Mouse (Mus musculus) lung, adult 2 months (tissue): ENCODE measurements around the gene Tfpt. TPM values are rescaled to one million over a fixed set of nuclear protein-coding genes. Genes with fewer than 3 reads are reported as not detected.
"Not testable (repeated sequence)": the region's sequence is repeated elsewhere in the genome, so short reads cannot be mapped to it uniquely, and the experiment has no call there.

ENCODE experiments used
- DNase-seq: peaks from one replicate; pipeline ENCODE4 v3.0.0; 2022
- H3K4me1 ChIP-seq: fragments of 200-500 bp; 2 replicates; pipeline ENCODE4 v1.6.1; 2011; ENCODE audit warnings: low read length; ENCODE audit not compliant: control insufficient read depth, insufficient read depth
- H3K4me3 ChIP-seq: fragments of 200-500 bp; replicated peaks from 2 replicates; pipeline ENCODE3; 2011; ENCODE audit warnings: low read depth, mild to moderate bottlenecking, control low read depth, low read length; ENCODE audit errors: extremely low read depth
- CTCF ChIP-seq: fragments of 200-500 bp; IDR thresholded peaks from 2 replicates; pipeline ENCODE4 v1.5.1; 2011; ENCODE audit warnings: mild to moderate bottlenecking, low read length, control low read depth; ENCODE audit not compliant: insufficient read depth
- POLR2A ChIP-seq: fragments of 200-500 bp; IDR thresholded peaks from 2 replicates; pipeline ENCODE4 v1.6.1; 2011; ENCODE audit warnings: low read depth, mild to moderate bottlenecking, control low read depth, low read length, borderline replicate concordance; ENCODE audit errors: extremely low read depth
- WGBS: fragments of 180-500 bp; shearing (Covaris S2); methylation state at CpG from one replicate; pipeline ENCODE4 v1.1.7; 2018; 5-methylcytosine and 5-hydroxymethylcytosine counted together
- polyA plus RNA-seq: library from polyadenylated mRNA; depleted of rRNA; stranded (reverse); fragments of >200 nt; gene quantifications from 2 replicates; pipeline ENCODE4 v1.2.3, GENCODE M21; 2012; rRNA removed

Tfpt gene
- polyA plus RNA-seq, 1 experiment = 8.2 TPM

GRCm38 (mm10) chr7:3580029-3580428 is 49.7 kb downstream of the Tfpt start:
- DNase-seq = no peak
- Histone ChIP-seq H3K4me3 (no peak overlapping the region), H3K4me1 (no peaks in the 10 kb centered on the region)
- WGBS = 47% methylated on average over 2 of the region's 2 CpGs
- no peak for TF ChIP-seq POLR2A
- no peak for TF ChIP-seq CTCF

- TF ChIP-seq POLR2A = no peak
- TF ChIP-seq CTCF = no peak
- Histone ChIP-seq H3K4me1 (no peaks in the 10 kb centered on the region), H3K4me3 (no peak overlapping the region)
- 64% methylated on average over 6 of the region's 6 CpGs for WGBS
- no peak for DNase-seq
Measured at GRCm38 (mm10) chr7:3578952-3579546, 50.7 kb downstream of the Tfpt start.

- WGBS = 66% methylated on average over 2 of the region's 2 CpGs
- H3K4me1 ChIP-seq = no peaks in the 10 kb centered on the region
- DNase-seq = no peak
- TF ChIP-seq CTCF (no peak), POLR2A (no peak)
- no peak overlapping the region for H3K4me3 ChIP-seq
Measured at GRCm38 (mm10) chr7:3578196-3578595, 51.5 kb downstream of the Tfpt start.

GRCm38 (mm10) chr7:3576354-3577124 is 53.2 kb downstream of the Tfpt start:
- no peak for TF ChIP-seq POLR2A
- no peak for TF ChIP-seq CTCF
- DNase-seq = no peak
- Histone ChIP-seq H3K4me1 (no peaks in the 10 kb centered on the region), H3K4me3 (no peak overlapping the region)
- WGBS = 68% methylated on average over 5 of the region's 5 CpGs

- TF ChIP-seq POLR2A = no peak
- no peak for TF ChIP-seq CTCF
- WGBS = 40% methylated on average over 5 of the region's 5 CpGs
- no peaks in the 10 kb centered on the region for H3K4me1 ChIP-seq
- H3K4me3 ChIP-seq = no peak overlapping the region
- DNase-seq = no peak
Measured at GRCm38 (mm10) chr7:3574216-3574615, 55.5 kb downstream of the Tfpt start.

- no peak for DNase-seq
- 56% methylated on average over 1 of the region's 1 CpGs for WGBS
- TF ChIP-seq CTCF (no peak), POLR2A (no peak)
- no peaks in the 10 kb centered on the region for H3K4me1 ChIP-seq
- H3K4me3 ChIP-seq = no peak overlapping the region
Measured at GRCm38 (mm10) chr7:3571847-3572246, 57.9 kb downstream of the Tfpt start.

GRCm38 (mm10) chr7:3570580-3570979 is 59.1 kb downstream of the Tfpt start:
- not testable (repeated sequence) for H3K4me3 ChIP-seq, H3K4me1 ChIP-seq, DNase-seq
- WGBS = 76% methylated on average over 3 of the region's 3 CpGs

Other genes with a start within 250 kb of the Tfpt start
- gene Cacng8, start 239.2 kb downstream of the Tfpt start, polyA plus RNA-seq = 0.37 TPM in 1 of 2 replicates, not detected in the other
- 0.14 and 1.2 TPM in 2 replicates for gene Cacng6, start 205.7 kb downstream of the Tfpt start, polyA plus RNA-seq
- 0.07 and 0.25 TPM in 2 replicates for gene Tarm1, start 127.3 kb downstream of the Tfpt start, polyA plus RNA-seq
- 0.18 and 0.28 TPM in 2 replicates for gene Oscar, start 13.8 kb downstream of the Tfpt start, polyA plus RNA-seq
- gene Ndufa3, start 12.6 kb downstream of the Tfpt start, polyA plus RNA-seq = 151 and 167 TPM in 2 replicates
- gene Prpf31, start 56 bp upstream of the Tfpt start, polyA plus RNA-seq = 19.2 and 24.9 TPM in 2 replicates
- 59.6 and 62.2 TPM in 2 replicates for gene Cnot3, start 15.3 kb upstream of the Tfpt start, polyA plus RNA-seq
- gene Leng1, start 35.9 kb upstream of the Tfpt start, polyA plus RNA-seq = 3.0 and 3.8 TPM in 2 replicates
- 79.8 and 83.7 TPM in 2 replicates for gene Tmc4, start 47.6 kb upstream of the Tfpt start, polyA plus RNA-seq
- gene Tsen34, start 62.9 kb upstream of the Tfpt start, polyA plus RNA-seq = 100.0 and 102 TPM in 2 replicates
- 59.9 and 60.1 TPM in 2 replicates for gene Mboat7, start 63.6 kb upstream of the Tfpt start, polyA plus RNA-seq
- 1,077 and 1,126 TPM in 2 replicates for gene Rps9, start 74.1 kb upstream of the Tfpt start, polyA plus RNA-seq
- 15.3 and 27.7 TPM in 2 replicates for gene Pirb, start 90.5 kb upstream of the Tfpt start, polyA plus RNA-seq
- 0.78 and 1.4 TPM in 2 replicates for gene Gm15448, start 195.8 kb upstream of the Tfpt start, polyA plus RNA-seq
- 1.4 and 2.8 TPM in 2 replicates for gene Pira2, start 215.1 kb upstream of the Tfpt start, polyA plus RNA-seq